Comparison of ENCODE assay signal across 8 mouse cellular contexts in genomic region chr11:4975623-4976022, GRCm38 (mm10). TPM values are rescaled to one million over a fixed set of nuclear protein-coding genes. Genes with fewer than 3 reads are reported as not detected.
DNase-seq lines count a peak whose midpoint lies in the region; ATAC-seq and TF ChIP-seq lines count a peak whose summit lies in the region.

No protein-coding gene starts in this region.

- peaks cover 12% of the 10 kb centered on the region for H3K27me3 ChIP-seq in forebrain, embryonic 10.5 days (ENCODE audit: poor library complexity, severe bottlenecking)
- no peaks in the 10 kb centered on the region; the same call in 1 of the 2 replicates for H3K27me3 ChIP-seq in forebrain, embryonic 16.5 days (replicated peaks; ENCODE audit: control insufficient read depth, insufficient read depth, low read length)
- H3K27me3 ChIP-seq in hindbrain, embryonic 12.5 days: no peaks in the 10 kb centered on the region

- H3K9me3 ChIP-seq in forebrain, embryonic 10.5 days: no peaks in the 10 kb centered on the region
- no peaks in the 10 kb centered on the region for H3K9me3 ChIP-seq in forebrain, embryonic 16.5 days (ENCODE audit: control insufficient read depth, low read length)
- H3K9me3 ChIP-seq in hindbrain, embryonic 12.5 days (replicated peaks): no peaks in the 10 kb centered on the region

- intact Hi-C loops in left cerebral cortex, postnatal 36 days (cut with DNase I): loop anchor here (2.0 kb wide), 1 partner anchor 61 kb away; no protein-coding TSS in a partner anchor

- TF ChIP-seq CTCF in bone marrow macrophage, adult 2 months (IDR thresholded peaks at IDR 0.05; ENCODE audit: low read depth, low read length): peak; percentile 66
- TF ChIP-seq CTCF in embryonic fibroblast, embryonic 13.5 days (IDR thresholded peaks at IDR 0.05; ENCODE audit: borderline replicate concordance, insufficient read depth, low read length): peak; percentile 83; the same call in 1 of the 2 replicates

- WGBS in forebrain, embryonic 10.5 days: 5% methylated on average over 14 of the region's 14 CpGs
- 6% methylated on average over 14 of the region's 14 CpGs for WGBS in forebrain, embryonic 16.5 days
- 10% methylated on average over 13 of the region's 14 CpGs for WGBS in hindbrain, embryonic 12.5 days

- peaks cover 10% of the 10 kb centered on the region for H3K4me1 ChIP-seq in forebrain, embryonic 10.5 days
- H3K4me1 ChIP-seq in forebrain, embryonic 16.5 days (replicated peaks; ENCODE audit: control insufficient read depth, insufficient read depth, low read length): no peaks in the 10 kb centered on the region
- peaks cover 29% of the 10 kb centered on the region for H3K4me1 ChIP-seq in bone marrow macrophage, adult 2 months (ENCODE audit: control insufficient read depth, insufficient read depth, low read length)
- no peaks in the 10 kb centered on the region for H3K4me1 ChIP-seq in embryonic fibroblast, embryonic 13.5 days (ENCODE audit: control insufficient read depth, insufficient read depth, low read length)
- H3K4me1 ChIP-seq in hindbrain, embryonic 12.5 days: 0 out of 2 replicates have a peak, but pooled peaks cover 3% of the 10 kb centered on the region

- no peak overlapping the region for H3K27ac ChIP-seq in forebrain, embryonic 10.5 days
- H3K27ac ChIP-seq in forebrain, embryonic 16.5 days (ENCODE audit: low read length): no peak overlapping the region
- no peak overlapping the region for H3K27ac ChIP-seq in bone marrow macrophage, adult 2 months (ENCODE audit: insufficient read depth, low read depth, low read length)
- H3K27ac ChIP-seq in embryonic fibroblast, embryonic 13.5 days (ENCODE audit: insufficient read depth, low read length): no peak overlapping the region
- no peak overlapping the region for H3K27ac ChIP-seq in hindbrain, embryonic 12.5 days

- no peak overlapping the region for H3K9ac ChIP-seq in forebrain, embryonic 16.5 days (replicated peaks; ENCODE audit: low read depth, low read length)
- no peak overlapping the region for H3K9ac ChIP-seq in hindbrain, embryonic 12.5 days

- ATAC-seq in forebrain, embryonic 16.5 days: no peak
- no peak for ATAC-seq in hindbrain, embryonic 12.5 days (ENCODE audit: low FRiP score)

- no peak overlapping the region for H3K4me2 ChIP-seq in forebrain, embryonic 16.5 days (ENCODE audit: low read length)
- peak overlapping the region; percentile 43 for H3K4me2 ChIP-seq in hindbrain, embryonic 12.5 days (replicated peaks)

- no peaks in the 10 kb centered on the region for H3K36me3 ChIP-seq in forebrain, embryonic 10.5 days (replicated peaks)
- H3K36me3 ChIP-seq in forebrain, embryonic 16.5 days (ENCODE audit: control insufficient read depth, insufficient read depth): no peaks in the 10 kb centered on the region
- no peaks in the 10 kb centered on the region for H3K36me3 ChIP-seq in hindbrain, embryonic 12.5 days

- peak; percentile 69 for DNase-seq in forebrain, embryonic 10.5 days (ENCODE audit: extremely low spot score, low spot score)
- DNase-seq in left cerebral cortex, postnatal 36 days (ENCODE audit: low spot score in 2 of 2): peak; percentile 44 to 57
- DNase-seq in mesoderm, embryonic 11.5 days (ENCODE audit: low read depth, low spot score): peak; percentile 83
- peak; percentile 59 for DNase-seq in skeletal muscle tissue, adult 2 months (ENCODE audit: low read depth, low spot score)

- no peak for TF ChIP-seq POLR2A in bone marrow macrophage, adult 2 months (IDR thresholded peaks at IDR 0.05; ENCODE audit: borderline replicate concordance, low read depth, low read length)
- TF ChIP-seq POLR2A in embryonic fibroblast, embryonic 13.5 days (IDR thresholded peaks at IDR 0.05; ENCODE audit: low read depth, low read length): no peak

- H3K4me3 ChIP-seq in forebrain, embryonic 10.5 days: peak overlapping the region; percentile 36
- no peak overlapping the region for H3K4me3 ChIP-seq in forebrain, embryonic 16.5 days (replicated peaks; ENCODE audit: low read length)
- H3K4me3 ChIP-seq in bone marrow macrophage, adult 2 months (ENCODE audit: insufficient read depth, low read length): no peak overlapping the region
- no peak overlapping the region for H3K4me3 ChIP-seq in embryonic fibroblast, embryonic 13.5 days (ENCODE audit: insufficient read depth, low read length)
- no peak overlapping the region for H3K4me3 ChIP-seq in hindbrain, embryonic 12.5 days

RNA-seq across cellular contexts. Expression of gene Ap1b1, which starts 11.0 kb away (rescaled TPM):
- 61.5 and 64.3 TPM in 2 replicates for polyA plus RNA-seq in forebrain, embryonic 10.5 days (2016; fragmentation: Nextera tagmentation; extraction: Ambion mirVana)
- polyA plus RNA-seq in forebrain, embryonic 16.5 days (2015; fragmentation: Nextera tagmentation; extraction: Ambion mirVana): 90.6 and 92.1 TPM in 2 replicates
- polyA plus RNA-seq in bone marrow macrophage, adult 2 months (2012; ENCODE audit: insufficient read depth, insufficient read length, missing spikeins): 165 and 185 TPM in 2 replicates
- 62.4 and 65.8 TPM in 2 replicates for polyA plus RNA-seq in embryonic fibroblast, embryonic 13.5 days (2011; ENCODE audit: insufficient read length, low read depth, missing spikeins)
- polyA plus RNA-seq in hindbrain, embryonic 12.5 days (2016; fragmentation: Nextera tagmentation; extraction: Ambion mirVana): 76.4 and 83.3 TPM in 2 replicates
- 100 to 1,000 TPM; 145 to 153 TPM for total RNA-seq in left cerebral cortex, postnatal 36 days (2021)

RNA-seq across cellular contexts. Expression of gene Nefh, which starts 27.8 kb away (rescaled TPM):
- polyA plus RNA-seq in forebrain, embryonic 10.5 days (2016; fragmentation: Nextera tagmentation; extraction: Ambion mirVana): 0.11 and 0.17 TPM in 2 replicates
- 0.94 and 1.1 TPM in 2 replicates for polyA plus RNA-seq in forebrain, embryonic 16.5 days (2015; fragmentation: Nextera tagmentation; extraction: Ambion mirVana)
- polyA plus RNA-seq in bone marrow macrophage, adult 2 months (2012; ENCODE audit: insufficient read depth, insufficient read length, missing spikeins): not detected in 2 replicates
- polyA plus RNA-seq in embryonic fibroblast, embryonic 13.5 days (2011; ENCODE audit: insufficient read length, low read depth, missing spikeins): not detected in 2 replicates
- 1.4 and 1.5 TPM in 2 replicates for polyA plus RNA-seq in hindbrain, embryonic 12.5 days (2016; fragmentation: Nextera tagmentation; extraction: Ambion mirVana)
- total RNA-seq in left cerebral cortex, postnatal 36 days (2021): 10 to 100 TPM; 44.0 to 47.2 TPM
